Mouse (Mus musculus): ENCODE measurements around the gene Nup214.

The Nup214 gene

DNA sequence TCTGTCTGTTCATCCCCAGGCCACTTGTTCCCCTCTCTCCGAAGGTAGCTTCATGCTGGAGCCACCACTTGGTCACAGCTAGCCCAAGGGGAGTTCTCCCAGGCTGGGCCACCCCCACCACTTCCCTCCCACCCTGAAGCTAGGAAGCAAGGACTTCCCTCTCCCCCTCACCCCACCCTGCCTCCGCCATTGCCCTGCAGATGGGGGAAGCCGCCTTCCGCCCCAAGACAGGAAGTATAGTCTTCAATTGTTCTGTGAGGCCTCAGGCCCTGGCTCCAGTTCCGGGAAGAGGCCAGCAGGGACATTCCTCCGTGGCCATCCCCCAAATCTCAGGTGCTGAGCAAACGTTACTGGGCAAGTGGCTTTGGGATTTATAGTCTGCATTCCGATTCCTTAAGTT, 104.3 kb downstream of the Nup214 start:
- no peak for DNase-seq

- DNase-seq, result no peak
These were observed 105.0 kb downstream of the Nup214 start for GRCm38 (mm10) chr2:32079191-32079725.

DNA sequence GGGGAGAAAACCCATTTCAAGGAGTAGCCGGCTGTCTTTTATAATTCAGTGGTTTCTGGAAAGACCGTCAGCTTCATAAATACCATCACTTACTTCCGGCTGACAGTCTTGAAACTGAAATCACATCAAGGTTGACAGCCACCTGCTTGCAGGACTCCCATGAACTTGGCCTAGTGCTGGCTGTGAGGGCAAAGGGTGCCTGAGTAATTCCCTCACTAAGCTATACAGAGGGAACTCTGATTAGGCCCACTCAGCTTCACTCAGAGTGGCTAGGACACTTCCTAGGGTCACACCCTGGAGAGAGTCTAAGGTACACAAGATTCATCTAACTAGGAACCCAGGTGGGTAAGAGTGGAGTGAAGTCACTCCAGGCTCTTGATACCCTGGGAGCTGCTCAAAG, 106.4 kb downstream of the Nup214 start:
- DNase-seq, result no peak

DNA sequence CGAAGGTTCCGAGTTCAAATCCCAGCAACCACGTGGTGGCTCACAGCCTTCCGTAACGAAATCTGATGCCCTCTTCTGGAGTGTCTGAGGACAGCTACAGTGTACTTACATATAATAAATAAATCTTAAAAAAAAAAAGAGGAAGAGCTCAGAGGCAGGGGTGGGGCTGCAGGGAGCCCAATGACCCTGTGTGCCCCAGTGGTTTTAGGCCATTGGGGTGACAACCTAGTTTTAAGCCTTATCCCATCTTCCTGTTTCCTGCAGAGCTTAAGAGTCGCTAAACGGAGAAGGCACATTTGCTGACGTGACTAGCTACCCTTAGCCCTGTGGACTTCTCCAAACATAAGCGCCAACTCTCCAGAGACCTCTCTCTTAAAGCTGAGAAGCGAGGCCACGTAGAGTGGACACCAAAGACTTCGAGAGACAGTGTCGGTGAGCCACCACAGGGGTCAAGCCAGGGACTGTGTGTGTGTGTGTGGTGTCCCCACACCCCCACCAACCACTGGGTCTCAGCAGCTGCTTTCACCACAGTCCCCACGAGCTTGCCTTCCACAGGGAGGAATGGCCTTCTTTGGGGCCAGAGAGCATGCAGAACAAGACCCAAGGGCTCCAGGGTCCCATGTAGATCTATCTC, 107.2 kb downstream of the Nup214 start:
- DNase-seq, result no peak

DNA sequence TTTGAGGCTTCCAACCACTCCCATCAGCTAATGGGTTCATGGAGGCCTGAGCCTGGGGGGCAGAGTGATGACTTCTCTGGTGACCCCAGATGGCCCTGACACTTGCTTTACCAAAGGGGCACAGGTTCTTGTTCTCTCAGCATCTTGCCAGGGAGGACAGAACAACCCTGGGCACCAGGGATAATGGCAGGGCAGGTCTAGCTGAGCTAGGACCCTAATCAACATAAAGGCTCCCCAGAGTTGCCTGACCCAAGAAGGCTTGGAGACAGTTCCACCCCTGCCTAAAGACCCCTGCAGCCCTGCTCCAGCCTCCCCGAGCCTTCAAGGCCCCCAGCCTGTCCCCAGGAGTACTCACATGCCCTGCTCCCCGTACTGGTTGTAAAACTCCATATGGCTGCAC, 108.0 kb downstream of the Nup214 start:
- DNase-seq, result no peak

- no peak for DNase-seq
These were observed 109.1 kb downstream of the Nup214 start for GRCm38 (mm10) chr2:32083159-32084011.

GRCm38 (mm10) chr2:32084111-32084871, 110.1 kb downstream of the Nup214 start, which contains the start of gene Fam78a:
TSS of gene Fam78a (minus strand) at chr2:32084857.
- DNase-seq, result peak; percentile 36

DNA sequence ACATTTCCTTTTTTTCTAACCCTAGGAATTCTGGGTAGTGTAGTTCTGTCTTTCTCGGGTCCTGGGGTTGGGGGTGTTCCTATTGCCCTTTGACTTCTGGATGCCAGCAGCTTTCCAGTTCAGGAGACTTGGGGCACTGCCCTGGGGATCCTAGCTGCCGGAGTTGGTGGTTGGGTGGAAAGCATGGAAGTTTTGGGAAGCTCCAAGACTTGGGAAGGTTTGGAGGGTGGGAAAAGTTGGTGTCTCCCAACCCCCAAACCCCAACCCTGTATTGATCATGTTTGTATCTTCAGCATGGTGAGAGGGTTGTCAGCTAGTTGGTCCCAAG, 110.6 kb downstream of the Nup214 start:
- DNase-seq, result no peak

DNA sequence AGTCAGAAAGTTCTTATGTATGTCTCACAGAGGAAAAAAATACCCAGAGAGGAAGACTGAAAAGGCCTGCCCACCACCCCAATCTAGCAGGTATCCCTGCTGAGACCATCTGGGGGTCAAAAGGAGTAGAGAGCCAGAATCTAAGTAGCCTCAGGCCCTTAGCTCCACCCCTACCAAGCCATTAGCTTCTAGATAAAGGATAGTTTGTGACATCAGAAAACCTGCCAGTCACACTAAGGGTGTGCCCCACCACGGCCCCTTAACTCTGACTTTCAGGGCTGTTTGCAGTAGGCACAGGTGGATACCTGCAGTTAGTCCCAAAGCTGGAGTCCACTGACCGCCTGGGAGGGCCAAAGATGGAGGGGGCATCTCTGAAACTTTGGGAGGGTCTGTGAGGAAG, 111.0 kb downstream of the Nup214 start:
- DNase-seq, result no peak

DNA sequence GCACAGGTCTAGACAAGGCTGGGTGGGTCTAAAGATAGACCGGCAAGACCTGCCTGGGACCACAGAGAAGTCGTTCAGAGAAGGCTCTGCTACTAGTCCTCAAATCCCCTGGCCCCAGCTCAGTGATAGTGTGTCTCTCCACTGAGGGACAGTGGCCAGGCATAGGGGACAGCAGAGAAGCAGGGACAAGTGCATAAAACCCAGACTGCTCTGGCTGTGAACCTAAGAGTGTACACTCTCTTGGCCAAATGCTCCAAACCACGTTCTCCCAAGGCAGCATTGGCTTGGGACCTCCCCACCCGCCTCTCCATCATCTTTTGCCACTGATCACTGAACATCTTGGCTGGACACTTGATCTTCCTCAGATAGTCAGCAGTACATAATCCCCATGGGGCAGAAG, 113.4 kb downstream of the Nup214 start:
- DNase-seq, result no peak

- no peak for DNase-seq
These were observed 114.2 kb downstream of the Nup214 start for GRCm38 (mm10) chr2:32088372-32088981.

DNA sequence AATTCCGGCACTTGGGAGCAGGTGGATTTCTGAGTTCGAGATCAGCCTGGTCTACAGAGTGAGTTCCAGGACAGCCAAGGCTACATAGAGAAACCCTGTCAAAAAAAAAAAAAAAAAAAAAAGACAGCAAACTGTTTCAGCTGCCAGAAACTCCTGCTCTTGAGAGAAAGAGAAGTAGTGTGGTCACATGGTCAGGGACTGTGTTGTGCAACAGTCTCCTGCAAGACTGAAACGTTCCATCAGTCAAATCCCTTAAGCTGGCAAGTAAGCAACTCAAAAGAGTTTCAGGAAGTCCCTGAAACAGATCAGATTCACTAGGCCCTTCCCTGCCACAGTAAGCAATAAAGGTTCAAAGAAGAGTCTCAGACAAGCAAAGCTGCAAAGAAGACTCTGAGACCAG, 115.4 kb downstream of the Nup214 start:
- no peak for DNase-seq

DNA sequence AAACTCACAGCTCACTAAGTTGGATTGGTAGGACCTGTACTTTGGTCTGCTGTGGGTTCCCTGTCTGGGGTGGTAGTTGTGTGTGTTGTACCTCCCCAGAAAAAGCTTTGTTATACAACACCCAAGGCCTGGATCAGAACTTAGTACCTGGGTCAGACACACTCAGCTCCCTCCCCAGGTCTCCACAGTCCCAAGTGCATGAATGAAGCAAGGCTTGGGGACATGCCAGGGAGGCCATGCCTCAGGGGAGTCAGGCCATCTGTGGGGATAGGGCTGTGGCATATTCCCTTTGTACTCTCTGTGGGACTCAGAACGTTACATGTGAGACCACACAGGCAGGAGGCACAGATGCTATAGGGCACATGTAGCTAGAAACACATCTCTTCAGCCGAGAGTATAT, 115.9 kb downstream of the Nup214 start:
- no peak for DNase-seq

DNA sequence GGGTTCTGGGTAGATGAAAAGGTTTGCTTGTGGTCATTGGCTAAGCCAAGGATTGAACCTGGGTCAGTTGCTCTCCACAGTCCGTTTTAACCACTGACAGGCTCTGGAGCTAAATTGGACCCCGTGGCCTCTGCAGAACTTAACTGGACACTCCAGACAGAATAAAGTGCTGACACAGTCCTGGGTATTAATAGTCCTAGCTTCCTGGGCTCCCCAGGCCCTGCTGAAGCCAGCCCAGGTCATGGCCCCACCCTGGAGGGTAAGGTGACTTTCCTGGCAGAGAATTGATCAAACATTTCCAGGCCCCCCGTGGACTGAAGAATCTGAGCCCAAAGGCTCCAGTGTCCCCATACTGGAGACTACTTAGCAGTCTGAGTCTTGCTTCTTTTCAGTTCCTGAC, 117.7 kb downstream of the Nup214 start:
- DNase-seq, result no peak

DNA sequence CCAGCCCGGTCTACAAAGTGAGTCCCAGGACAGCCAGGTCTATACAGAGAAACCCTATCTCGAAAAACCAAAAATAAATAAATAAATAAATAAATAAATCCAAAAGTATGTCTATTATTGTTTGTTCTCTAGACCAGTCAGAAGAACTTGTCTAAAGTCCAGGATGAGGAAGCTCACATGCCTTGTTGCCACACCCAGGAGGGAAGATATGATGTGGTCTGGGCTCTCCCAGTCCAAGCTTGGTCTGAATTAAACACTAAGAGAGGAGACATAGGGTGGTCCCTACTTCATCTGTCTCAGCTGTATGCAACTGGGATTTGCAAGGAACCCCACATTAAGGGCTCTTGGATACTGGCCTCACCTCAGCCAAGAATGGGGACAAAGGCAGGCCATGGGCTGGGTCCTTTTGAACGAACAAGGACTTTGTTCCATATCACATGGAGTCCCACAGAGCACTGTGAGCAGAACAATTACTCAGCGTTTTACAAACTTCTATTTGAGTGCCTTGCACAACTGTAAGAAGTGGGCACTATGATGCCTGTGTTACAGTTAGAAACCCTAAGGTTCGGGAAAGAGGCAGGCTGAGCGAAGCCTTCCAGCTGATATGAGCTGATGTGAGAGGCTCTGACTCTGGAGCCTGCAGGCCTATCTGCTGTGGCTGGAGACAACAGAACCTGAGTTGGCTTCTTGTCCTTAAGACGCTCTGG, 119.9 kb downstream of the Nup214 start:
- no peak for DNase-seq

GRCm38 (mm10) chr2:32095351-32096121, 121.3 kb downstream of the Nup214 start, which contains the start of gene Plpp7:
TSS of gene Plpp7 (plus strand) at chr2:32095528.
- DNase-seq, result peak; percentile 77

DNA sequence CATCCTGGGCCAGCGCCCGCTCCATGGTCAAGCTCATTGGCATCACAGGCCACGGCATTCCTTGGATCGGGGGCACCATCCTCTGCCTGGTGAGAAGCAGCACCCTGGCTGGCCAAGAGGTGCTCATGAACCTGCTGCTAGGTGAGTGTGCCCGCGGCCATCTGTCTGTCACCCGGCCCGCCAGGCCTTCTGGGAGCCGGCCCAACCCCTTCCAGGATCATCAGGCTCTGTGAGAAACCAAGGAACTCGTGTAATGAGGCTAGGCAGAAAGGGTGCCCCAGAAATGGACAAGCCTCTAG, 121.8 kb downstream of the Nup214 start:
- DNase-seq, result peak; percentile 68

GRCm38 (mm10) chr2:32102944-32103343, 128.7 kb downstream of the Nup214 start:
- DNase-seq, result no peak

GRCm38 (mm10) chr2:32103557-32103956, 129.3 kb downstream of the Nup214 start:
- DNase-seq, result no peak
